Mouse (Mus musculus) small intestine, adult 2 months (tissue): Measurements from ENCODE around the gene Klk1b3.
"Not testable (repeated sequence)": the region's sequence is repeated elsewhere in the genome, so short reads cannot be mapped to it uniquely, and the experiment has no call there.

Experiments used
- CTCF ChIP-seq: fragments of 200-500 bp; IDR thresholded peaks from 2 replicates; pipeline ENCODE4 v1.5.1; 2012; ENCODE audit warnings: low read depth, mild to moderate bottlenecking, control low read depth, inconsistent platforms, low read length, moderate library complexity, mixed read lengths; ENCODE audit not compliant: insufficient replicate concordance, insufficient read length; ENCODE audit errors: extremely low read depth
- POLR2A ChIP-seq: fragments of 200-500 bp; IDR thresholded peaks from 2 replicates; pipeline ENCODE4 v1.6.1; 2012; ENCODE audit warnings: low read depth, mild to moderate bottlenecking, control low read depth, inconsistent platforms, low read length, moderate library complexity

GRCm38 (mm10) chr7:44193466-44193865 lies 4.5 kb upstream of the Klk1b3 start:
- not testable (repeated sequence) for TF ChIP-seq CTCF, POLR2A
